Mouse (Mus musculus) cerebellum, postnatal 4 days (tissue): ENCODE data around the gene Ntrk3.

Experiments
- DNase-seq, 2 experiments: peaks; one replicate each; pipeline ENCODE4 v3.0.0; 2022; ENCODE audit warnings: low spot score in 2 of 2, mixed read lengths in 1 of 2

Gene Ntrk3

DNA sequence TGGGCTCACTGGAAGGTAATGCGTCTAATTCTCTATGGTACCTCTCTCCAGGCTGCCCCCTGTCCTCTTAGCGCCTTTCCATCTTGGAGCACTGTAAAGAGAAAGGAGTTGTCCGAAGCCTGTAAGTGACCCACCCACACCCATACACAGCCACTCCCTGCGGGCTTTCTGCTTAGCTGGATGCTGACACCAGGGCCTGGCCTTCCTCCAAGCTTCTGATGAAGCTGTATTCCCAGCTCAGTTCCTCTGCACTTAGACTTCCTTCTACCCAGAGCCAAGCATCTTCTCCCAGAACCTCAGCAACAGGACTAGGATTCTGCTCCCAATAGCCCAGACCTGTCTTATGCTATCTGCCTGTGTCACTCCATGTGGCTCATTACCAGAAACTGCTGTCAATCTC is 114.1 kb downstream of the Ntrk3 start:
- no peak for DNase-seq

DNA sequence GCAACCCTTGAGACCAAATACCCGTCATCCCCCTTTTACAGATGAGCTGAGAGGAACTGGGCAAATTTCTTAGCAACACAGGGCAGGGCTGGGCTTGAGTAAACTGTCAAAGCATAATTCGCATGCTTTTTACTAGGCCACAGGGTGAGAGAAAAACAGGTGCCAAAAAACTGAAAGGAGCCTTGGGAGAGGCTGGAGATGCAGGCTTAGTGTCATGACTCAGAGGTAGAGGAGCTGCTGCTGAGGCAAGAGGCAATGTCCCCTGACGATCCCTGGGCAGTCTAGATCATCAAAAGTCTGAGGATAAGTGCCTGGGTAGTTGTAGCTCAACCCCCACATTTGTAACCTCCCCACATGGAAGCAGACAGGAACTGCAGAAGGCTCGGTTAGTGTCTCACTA is 116.7 kb downstream of the Ntrk3 start:
- DNase-seq: no peak

DNA sequence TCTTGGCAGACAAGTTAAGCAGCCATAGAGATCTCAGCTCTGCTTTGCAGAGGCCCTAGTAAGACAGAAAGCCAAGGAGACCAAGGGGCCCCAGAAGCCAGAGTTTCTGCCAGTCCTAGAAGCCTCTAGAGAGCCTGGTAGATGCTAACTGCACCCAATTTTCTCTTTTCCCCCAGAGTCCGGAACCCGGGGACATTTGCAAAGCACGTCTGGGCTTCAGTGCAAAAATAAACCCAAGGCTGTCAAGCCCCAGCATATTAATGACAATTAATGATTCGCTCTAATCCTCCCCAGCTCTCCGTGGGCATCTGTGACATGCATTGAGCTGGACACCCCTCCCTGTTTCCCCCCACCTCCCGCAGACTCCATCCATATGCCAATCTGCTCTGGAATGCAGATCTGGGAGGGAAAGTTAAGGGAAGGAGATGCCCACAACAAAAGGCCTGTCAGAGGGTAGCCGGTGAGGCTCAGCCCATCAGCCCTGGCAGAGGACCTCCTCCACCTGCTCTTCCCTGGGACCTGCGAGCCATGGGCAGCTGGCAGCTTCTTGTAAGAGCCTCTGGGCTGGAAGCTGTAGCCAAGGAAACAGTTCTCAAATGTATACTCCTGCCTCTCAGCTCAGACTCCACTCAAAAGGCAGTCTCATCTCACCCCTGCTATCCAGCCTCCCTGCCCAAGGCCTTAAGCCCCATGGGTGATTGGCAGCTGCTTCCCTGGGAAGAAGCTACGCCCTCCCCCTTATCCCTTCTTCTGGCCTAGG is 117.8 kb downstream of the Ntrk3 start:
- DNase-seq: peak in 1 of 2 experiments; percentile 32

DNA sequence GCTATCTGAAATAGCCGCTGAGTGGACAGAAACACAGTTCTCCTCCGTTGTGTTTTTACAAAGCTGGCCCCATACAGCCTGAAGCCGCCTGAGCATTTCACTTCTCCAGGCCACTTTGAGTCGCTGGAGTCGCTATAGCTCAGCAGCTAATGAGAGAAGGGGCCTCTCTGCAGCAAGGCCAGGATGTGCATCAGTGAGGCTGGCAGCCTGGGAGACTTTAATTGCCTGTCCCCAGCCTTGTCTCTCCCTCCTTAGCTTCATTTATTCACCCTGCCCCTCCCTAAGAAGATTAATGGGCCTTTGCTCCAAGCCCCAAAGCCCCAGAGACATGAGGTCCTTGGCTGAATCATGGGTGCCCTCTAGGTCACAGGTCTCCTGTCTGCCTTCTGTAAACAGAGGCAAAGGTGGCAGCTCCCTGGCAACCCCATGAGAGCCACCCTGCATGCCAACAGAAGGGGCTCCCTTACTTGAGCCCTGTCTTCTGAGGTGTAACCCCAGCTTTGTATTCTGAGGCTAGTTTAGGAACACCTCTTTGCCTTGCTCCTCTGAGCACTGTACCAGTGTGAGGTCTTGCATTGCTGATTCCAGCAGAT is 132.2 kb downstream of the Ntrk3 start:
- DNase-seq: no peak

DNA sequence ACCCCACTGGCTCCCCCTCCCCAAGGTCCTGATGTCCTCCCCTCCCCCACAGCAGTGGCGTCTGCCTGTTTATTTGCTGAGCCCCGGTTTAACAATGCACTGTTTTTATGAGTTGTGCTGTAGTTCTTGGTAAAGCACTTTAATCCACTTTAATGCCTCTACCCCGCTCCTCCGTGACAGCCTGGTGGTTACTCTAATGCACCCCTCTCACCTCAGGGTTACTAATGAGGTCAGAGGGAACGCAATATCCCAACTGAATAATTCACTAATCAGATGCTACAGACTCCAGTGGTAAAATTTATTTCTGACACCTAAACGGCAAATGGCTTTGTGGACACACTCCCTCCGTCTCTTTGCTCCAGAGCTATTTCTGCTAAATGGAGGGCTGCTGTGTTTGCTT is 133.9 kb downstream of the Ntrk3 start:
- DNase-seq: no peak

DNA sequence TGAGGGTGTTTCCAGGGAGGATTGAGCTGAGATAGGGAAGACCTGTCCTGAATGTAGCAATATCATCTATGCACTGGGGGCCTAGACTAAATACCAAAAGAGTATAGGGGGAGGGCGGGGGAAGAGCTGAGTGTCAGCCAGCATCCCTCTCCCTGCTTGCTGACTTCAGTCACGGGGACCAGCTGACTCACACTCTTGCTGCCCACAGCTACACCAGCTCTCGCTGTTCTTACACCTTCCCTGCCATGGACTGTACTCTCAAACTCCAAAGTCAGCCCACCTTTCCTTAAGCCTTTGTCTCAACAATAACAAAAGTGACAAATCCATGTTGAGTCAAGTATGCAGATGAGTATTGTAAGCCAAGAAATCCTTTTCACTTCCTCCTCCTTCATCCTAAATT is 136.0 kb downstream of the Ntrk3 start:
- no peak for DNase-seq

DNA sequence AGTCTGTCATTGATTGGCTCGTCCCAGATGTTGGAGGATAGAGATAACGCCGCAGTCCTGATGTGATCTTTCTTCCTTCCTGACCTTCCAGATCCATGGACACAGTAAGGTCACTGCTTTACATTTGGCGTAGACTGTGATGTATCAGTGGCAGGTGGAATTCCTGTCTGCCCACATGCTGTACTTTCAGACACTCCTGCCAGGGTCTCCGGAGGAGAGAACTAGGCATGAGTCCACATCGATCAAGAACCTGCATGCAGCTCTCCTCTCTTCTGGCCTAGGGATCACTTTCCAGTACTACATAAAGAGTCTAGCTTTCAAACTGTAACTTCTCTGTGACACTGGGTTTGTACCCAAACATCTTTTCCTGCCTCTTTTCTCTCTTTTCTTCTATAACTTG is 136.9 kb downstream of the Ntrk3 start:
- DNase-seq: no peak

DNA sequence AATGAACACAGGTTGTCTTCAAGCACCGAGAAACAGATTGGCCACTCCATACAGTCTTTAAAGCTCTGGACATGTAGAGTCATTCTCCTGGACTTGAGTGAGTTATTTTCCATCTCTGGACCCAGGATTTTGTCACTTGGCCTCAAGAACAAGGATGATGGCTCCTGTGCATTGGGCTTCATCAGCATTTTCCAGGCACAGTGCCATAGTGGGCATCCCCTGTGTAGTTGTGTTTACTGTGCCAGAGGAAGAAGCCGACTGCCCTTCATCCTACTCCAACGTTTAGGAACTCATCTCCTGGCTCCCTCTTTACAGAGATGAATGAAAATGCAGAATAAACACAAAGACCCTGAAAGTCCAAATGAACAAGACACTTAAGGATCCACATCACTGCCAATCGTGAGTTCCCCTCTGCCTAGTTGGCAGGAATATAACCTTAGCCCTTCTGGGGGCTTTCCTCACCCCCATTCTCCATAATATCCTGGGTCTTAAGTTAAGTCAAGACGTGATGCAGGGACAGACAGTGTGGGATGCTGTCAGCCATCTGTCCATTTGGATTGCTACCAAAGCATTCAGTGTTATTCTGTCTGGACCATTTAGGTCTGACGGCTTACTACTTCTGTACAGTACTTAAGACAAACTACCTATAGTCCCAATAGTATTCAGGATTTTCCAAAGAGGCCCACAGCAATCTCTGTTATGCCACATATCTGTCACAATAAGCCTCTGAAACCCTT is 137.7 kb downstream of the Ntrk3 start:
- peak in 1 of 2 experiments; percentile 50 for DNase-seq

DNA sequence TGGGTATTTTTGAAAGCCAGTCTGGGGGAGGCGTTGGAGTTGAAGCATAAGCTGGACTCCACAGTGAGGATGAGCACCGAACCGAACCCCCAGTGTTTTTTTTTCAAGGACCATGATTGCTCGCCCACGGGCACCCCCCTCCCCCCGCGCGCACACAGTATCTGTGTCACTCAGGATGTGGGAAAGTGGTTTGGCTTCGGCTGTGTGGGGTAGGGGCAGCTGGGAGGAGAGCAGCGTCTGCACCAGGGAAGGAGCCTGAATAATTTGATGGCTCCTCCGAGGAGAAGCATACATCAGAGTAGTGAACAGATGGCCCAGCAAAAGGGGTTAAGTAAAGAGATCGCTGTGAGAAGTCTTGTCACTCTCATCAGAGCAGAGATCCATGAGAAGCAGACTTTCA is 139.7 kb downstream of the Ntrk3 start:
- DNase-seq: no peak

DNA sequence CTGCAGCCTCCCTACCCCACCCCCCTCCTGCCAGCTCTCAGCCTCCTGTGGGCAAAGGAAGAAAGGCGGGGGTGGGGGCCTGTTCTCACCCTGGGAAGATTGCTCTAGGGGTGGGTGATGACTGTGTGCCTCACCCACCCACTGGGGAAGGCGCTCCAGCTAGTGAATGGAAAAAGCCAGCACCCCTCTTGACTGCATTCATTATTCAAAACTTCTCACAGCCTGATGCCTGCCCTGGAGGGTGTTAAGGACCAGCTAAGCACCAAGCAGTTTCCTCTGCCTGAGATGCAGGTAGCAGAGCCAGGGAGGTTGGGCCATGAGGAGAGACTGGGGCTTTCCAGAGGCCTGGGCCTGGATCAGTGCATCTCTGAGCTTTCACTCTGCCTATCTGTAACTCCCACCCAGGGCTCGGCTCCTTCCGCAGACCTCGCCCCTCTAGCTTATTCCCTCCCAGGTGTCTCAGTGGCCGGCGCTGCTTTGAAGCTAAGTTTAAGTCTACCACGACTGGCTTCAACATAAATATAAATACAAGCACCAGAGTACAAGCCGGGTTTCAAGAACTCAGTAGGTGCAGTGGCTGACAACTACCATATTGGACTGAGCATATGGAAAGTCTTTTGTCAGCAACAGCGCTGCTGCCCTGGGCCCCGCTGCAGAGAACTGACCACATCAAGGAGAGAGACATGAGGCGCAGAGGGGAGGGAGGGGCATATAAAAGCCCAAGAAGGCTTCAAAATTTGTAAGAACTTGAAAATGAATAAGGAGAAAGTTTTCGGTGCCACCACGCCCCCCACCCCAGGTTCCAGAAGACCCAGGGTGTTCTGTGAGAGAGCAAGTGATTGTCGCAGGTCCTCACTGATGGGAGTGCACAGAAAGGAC is 140.3 kb downstream of the Ntrk3 start:
- DNase-seq: no peak

DNA sequence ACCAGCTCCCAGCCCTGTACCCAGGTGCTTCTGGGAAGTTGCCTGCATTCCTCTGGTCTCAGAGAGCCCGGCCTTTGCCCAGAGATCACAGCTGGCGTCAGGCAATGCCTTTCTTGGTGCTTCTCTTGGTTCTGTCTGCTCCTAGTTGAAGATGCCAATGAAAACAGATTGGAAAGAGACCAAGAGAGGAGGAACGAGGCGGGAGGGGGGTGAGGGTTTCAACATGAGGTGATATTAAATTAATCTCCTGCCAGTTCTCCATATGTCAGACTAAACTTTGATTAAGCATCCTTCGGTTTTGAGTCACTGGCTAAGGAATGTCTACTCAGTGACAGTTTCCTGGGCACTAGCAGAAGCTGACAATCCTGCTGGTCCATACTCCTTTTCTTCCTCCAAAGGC is 141.3 kb downstream of the Ntrk3 start:
- no peak for DNase-seq

DNA sequence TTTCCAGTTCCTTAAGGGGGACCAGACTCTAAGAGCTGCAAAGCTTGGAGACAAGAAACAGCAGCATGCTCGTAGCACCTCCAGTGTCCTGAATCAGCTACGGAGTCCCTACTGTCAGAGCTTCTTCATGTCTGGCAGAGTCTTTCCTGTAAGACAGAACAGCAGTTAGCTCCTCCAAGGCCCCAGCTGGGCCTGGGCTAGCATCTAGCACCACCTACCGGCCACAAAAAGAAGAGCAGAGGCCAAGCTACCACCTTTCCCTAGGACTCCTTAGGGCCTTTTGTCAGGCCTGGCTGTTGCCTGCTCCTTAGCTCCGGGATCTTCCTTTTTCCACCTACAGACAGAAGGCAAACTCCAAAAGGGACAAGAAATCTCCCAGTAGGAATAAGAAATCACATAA is 141.9 kb downstream of the Ntrk3 start:
- DNase-seq: peak; percentile 49 to 72

DNA sequence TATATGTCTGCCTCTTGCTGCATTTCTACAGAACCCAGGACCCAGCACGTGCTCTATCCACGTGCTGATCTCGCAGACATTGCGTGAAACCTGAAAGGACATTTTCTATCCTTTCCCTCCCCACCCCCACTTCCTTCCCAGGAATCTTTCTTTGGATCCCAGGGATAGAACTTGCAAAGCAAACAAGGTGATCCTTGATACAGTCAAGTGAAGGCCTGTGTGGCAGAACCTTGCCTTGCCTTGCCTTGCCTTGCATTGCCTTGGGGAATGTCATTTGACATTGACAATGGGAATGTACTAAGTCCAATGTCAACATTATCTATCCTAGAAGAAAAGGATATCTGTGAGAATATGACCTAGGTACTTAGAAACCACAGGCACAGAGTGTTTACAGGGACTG is 144.9 kb downstream of the Ntrk3 start:
- no peak for DNase-seq

DNA sequence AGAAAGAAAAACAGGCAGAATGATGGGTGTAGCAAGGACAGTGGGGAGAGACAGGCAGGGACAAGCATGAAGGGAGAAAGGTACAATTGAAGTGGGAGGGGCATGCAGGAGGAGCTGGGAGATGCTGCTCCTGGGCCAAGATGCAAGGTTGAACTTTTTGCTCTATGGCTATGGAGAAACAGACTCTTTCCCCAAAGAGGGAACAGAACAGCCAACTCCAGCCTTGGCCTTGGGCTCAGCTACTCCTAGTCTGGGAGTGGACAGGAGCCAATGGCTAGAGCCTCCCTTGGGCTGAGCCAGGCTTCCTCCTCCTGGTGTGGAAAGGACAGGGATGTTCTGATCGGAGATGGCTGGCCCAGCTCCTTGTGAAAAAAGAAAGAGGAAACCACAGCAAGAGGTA is 145.6 kb downstream of the Ntrk3 start:
- DNase-seq: no peak

DNA sequence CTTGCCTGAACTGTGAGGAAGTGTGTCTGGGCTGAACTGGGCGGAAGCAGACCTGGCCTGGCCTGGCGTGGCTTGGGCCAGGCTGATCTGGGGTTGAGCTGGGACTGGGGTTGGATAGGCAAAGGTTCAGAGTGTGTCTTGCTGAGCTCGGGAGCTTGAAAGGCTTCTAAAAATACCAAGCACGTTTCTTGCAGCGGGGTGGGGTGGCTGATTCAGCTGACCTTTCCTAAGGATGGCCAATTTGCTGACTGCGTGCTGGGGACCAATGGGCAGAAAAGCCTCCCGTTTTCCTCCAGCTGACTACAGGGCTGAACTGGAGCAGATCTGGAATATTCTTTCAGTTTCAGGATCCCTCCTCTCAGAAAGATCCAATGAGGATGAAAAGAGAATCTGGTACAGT is 148.0 kb downstream of the Ntrk3 start:
- DNase-seq: no peak

DNA sequence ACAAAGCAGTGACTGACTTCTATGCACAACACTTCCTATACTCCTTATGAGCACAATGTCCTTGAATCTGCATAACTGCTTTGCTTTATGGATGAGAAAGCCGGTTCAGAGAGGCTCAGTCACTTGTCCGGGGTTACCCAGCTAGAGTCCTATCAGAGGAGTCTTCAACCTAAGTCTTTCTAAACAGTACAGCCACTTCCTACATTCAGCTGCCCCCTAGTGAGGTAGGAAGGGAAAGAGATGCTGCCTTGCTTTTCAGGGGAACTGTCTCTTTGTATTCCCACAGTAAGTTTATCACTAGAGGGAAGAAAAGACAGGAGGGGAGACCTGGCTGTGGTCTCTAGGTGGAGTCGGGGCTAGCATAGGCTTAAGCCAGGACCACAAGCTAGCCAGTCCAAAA is 151.0 kb downstream of the Ntrk3 start:
- DNase-seq: no peak

DNA sequence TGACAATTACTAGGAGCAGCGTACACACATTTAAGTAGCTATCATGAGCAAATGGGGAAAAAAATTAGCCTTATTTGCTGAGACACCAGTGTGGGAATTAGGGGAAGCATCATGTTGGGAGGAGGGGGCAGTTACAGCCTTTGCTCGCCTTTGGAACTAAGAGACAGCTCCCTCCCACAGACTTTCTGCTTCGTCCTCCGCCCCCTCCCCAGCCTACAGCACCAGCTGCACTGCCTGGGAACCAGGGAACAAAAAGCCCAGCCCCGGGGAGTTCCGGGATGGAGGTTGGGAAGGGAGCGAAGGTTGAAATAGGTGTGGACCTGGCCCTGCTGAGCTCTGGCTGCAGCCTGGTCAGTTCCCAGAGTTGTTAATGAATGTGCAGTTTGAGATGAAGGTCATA is 151.9 kb downstream of the Ntrk3 start:
- DNase-seq: no peak

DNA sequence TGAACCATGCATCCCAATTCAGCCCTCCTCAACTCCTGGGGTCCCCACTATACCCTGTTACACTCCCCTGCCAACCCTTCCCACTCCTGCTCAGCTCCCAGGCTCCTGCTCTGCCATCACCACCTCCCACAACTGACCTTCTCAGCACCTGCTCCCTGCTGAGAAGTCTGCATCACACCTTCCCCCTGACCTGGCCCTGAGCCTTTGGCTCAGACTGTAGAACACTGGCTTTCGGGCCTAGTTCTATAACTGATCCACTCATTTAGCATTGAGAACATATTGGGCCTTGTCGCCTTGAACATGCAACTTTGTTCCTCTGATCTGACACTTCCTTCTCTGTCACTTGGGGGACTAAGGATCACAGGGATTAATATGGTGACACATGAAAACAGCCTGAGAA is 152.9 kb downstream of the Ntrk3 start:
- no peak for DNase-seq

DNA sequence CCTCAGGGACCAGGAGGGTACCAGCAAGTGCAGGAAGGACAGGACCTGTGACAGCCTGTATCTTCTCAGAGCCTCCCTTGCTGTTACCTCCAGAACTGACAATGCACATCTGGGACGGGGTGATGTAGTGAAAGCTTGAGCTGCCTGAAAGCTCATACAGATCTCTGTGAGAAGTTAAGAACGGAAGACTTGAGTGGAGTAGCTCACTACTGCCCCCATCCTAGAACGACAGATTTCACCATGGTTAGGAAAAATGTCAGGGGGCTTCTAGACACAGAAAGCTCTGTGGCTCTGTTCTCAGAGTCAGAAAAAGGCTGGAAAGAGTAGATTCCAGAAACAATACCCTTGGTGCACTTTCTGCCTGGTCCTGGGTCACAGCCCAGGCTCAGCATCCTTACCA is 153.3 kb downstream of the Ntrk3 start:
- DNase-seq: no peak

DNA sequence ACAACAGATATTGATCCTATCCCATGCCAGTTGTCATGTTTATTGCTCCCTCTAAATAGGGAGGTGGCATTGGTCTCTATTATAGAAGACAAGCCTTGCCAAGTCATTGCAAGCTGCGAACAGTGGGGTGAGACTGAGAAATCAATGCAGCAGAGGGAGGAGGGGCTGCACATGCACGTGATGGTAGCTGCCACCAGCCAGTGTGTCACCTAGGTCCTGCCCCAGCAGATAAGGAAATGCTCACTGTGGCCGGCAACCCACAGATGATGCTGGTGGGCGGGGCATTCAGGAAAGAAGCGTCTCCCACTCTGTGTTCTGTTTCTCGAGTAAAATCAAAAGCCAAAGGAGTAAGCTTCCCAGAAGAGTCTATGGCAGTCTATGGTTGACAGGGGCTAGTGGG is 154.1 kb downstream of the Ntrk3 start:
- no peak for DNase-seq

DNA sequence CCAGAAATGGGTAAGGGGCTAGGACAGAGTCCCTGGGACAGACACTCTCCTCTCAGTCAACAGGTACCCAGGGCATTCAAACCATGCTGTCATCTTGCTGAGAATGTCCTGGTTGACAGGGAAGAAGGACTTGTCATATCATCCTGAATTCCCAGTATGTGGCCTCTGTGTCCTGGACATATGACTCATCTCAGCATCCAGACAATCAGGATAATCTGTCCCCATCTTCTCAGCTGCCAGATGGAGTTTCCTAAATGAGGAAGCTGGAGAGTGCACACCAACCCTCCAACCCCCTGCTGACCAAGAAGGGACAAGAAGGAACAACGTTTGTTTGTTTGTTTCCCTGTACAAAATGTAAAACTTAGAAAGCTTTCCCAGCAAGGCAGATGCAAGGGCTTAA is 156.5 kb downstream of the Ntrk3 start:
- DNase-seq: no peak
